Mouse (Mus musculus): ENCODE measurements around the gene Suz12. TPM values are rescaled to one million over a fixed set of nuclear protein-coding genes. Genes with fewer than 3 reads are reported as not detected.

Gene Suz12
- 33.0 and 34.3 TPM in 2 replicates for polyA plus RNA-seq (2016; fragmentation: Nextera tagmentation; extraction: Ambion mirVana)

DNA sequence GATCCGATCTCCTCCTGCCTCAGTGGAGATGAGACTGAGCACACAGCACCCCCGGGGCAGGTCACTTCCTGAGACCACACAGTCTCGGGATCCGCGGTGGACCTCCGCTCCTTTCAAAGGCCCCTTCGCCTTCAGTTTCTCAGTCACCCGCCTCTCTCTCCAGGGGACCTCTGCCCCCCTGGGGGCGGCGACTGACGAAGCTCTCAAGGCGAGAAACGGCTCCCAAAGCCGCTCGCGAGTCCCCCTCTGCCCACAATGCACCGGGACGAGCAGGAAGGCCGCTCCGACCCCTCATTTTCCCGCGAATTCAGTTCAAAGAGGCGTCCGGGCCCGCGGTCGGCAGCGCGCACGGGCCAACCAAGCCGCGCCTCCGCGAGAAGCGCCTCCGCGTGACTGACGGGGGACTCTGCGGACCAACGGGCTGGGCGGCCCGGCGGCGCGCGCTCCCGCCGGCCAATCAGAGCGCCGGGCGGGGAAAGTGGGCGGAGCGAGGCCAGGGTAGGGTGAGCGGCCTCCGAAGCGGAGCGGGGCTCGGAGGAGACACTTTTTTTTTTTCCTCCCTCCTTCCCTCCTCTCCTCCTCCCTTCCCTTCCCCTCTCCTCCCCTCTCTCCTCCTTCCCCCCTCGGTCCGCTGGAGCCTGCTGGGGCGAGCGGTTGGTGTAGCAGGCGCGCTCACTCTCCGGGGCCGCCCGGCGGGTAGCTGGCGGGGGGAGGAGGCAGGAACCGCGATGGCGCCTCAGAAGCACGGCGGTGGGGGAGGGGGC, at the start of gene Suz12:
Gene Suz12, plus strand, starts transcription at position 515 of the 764 bp plus-strand sequence.
- H3K4me1 ChIP-seq = peaks cover 3% of the 10 kb centered on the region; the same call in 1 of the 2 replicates
- WGBS = 0% methylated on average over 53 of the region's 74 CpGs
- peak within 1 kb of the TSS; percentile 82 for H3K4me3 ChIP-seq
- no peaks in the 10 kb centered on the region for H3K27me3 ChIP-seq
- H3K36me3 ChIP-seq = peaks cover 13% of the 10 kb centered on the region
- peak within 1 kb of the TSS; percentile 67 for H3K4me2 ChIP-seq (replicated peaks)
- peak; percentile 96 for ATAC-seq (ENCODE audit: low FRiP score, low read depth)
- H3K27ac ChIP-seq (replicated peaks) = peak within 1 kb of the TSS; percentile 99
- H3K9ac ChIP-seq (replicated peaks) = peak within 1 kb of the TSS; percentile 93
- H3K9me3 ChIP-seq = no peaks in the 10 kb centered on the region

DNA sequence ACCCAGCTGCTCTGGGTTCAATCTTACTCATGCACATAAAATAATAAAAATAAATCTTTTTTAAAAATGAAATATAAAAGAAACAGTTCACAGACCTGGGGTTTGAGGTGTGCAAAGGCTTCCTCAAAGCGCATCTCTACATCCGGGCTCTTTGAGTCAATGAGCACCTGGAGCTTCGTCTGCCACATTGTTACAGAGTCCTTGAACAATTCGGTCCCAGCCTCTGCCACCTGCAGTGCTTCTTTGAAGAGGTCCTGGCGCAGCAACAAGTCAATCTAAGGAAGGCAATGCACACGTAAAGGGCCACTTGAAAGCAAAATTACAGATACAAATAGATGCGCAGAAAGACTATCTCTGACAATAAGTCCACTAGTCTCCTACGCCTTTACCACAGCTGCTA, 49.8 kb upstream of the Suz12 start:
- H3K36me3 ChIP-seq = peaks cover 88% of the 10 kb centered on the region
- no peak overlapping the region for H3K9ac ChIP-seq (replicated peaks)
- H3K4me2 ChIP-seq (replicated peaks) = no peak overlapping the region
- no peak for ATAC-seq (ENCODE audit: low FRiP score, low read depth)
- no peaks in the 10 kb centered on the region for H3K27me3 ChIP-seq
- no peaks in the 10 kb centered on the region for H3K9me3 ChIP-seq
- H3K27ac ChIP-seq (replicated peaks) = no peak overlapping the region
- 89% methylated on average over 8 of the region's 8 CpGs for WGBS
- H3K4me1 ChIP-seq = no peaks in the 10 kb centered on the region
- no peak overlapping the region for H3K4me3 ChIP-seq

DNA sequence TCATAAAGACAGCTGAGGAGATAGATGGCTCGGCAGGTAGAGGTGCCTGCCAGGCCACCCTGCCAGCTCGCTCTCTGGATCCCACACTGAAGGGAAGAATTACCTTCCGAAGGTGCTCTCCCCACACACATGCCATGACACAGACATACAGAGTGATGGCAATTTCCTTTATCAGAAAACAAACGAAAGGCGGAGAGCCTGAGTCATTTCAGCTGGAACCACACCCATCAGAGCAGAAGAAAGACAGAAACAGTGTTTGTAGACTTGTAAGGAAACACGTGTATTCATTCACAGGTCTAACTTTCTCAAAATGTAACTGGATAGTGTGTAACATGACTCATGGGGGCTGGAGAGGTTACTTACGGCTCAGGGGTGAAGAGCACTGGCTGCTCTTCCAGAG, 49.3 kb upstream of the Suz12 start:
- Histone ChIP-seq H3K27me3 (no peaks in the 10 kb centered on the region), H3K4me3 (no peak overlapping the region), H3K36me3 (peaks cover 90% of the 10 kb centered on the region), H3K9me3 (no peaks in the 10 kb centered on the region), H3K27ac (replicated peaks) (no peak overlapping the region), H3K4me2 (replicated peaks) (no peak overlapping the region), H3K9ac (replicated peaks) (no peak overlapping the region), H3K4me1 (no peaks in the 10 kb centered on the region)
- 92% methylated on average over 7 of the region's 7 CpGs for WGBS
- ATAC-seq (ENCODE audit: low FRiP score, low read depth) = no peak

DNA sequence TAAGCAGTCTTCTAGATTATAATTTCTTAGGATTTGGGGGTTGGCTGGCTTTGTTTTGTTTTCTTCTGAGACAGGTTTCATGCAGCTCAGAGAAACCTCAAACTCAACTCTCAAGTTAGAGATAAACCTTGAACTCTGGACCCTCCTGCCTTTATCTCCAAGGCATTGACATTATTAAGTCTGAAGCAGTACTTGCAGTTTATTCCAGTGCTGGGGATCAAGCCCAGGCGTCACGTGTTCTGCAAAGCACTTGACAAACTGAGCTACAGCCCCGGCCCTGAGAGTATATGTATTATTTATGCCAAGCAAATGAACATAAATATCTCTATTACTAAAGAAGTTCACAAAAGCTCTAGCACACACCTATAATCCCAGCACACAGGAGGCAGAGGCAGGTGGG, 45.6 kb upstream of the Suz12 start:
- Histone ChIP-seq H3K9me3 (no peaks in the 10 kb centered on the region), H3K27ac (replicated peaks) (no peak overlapping the region), H3K27me3 (no peaks in the 10 kb centered on the region), H3K4me3 (no peak overlapping the region), H3K4me1 (no peaks in the 10 kb centered on the region), H3K36me3 (peaks cover 90% of the 10 kb centered on the region), H3K9ac (replicated peaks) (no peak overlapping the region), H3K4me2 (replicated peaks) (no peak overlapping the region)
- WGBS = 97% methylated on average over 3 of the region's 3 CpGs
- no peak for ATAC-seq (ENCODE audit: low FRiP score, low read depth)

DNA sequence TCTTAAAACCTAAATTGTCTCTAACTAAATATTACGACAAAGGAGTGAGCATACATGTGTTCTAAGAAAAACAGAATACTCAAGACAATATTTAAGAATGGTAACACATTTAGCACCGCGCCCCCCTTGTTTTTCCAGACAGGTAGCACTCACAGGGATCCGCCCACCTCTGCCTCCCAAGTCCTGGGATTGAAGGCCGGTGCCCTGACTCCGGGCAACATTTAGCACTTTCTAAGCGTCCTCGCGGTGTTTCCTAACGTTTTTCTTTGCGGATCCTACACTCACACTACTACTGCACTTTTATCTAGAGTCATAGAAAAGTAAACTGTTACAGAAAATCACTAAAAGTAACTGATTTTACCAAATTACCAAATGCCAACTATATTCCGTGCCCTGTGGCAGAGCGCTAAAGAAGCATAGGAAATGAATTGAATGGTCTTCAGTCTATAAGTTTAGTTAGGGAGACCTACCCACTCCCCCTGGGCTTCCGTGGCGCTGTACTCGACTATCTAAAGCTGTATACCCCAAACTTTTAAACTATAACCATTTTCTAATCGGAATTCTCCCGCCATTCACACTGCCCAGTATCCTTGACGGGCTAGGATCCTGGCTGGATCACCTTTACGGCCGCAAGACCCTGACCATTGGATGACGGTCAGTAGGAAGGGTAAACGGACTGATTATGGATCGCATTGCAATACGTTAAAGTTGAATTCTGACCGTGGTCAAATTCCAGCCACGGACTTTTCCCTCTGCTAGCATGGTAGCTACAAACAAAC, 31.4 kb upstream of the Suz12 start:
- peaks cover 9% of the 10 kb centered on the region for H3K4me1 ChIP-seq
- H3K4me3 ChIP-seq = peak overlapping the region; percentile 72
- H3K36me3 ChIP-seq = peaks cover 33% of the 10 kb centered on the region
- 0 out of 2 replicates have a peak, but pooled peaks have one; percentile 16 for ATAC-seq (ENCODE audit: low FRiP score, low read depth)
- no peaks in the 10 kb centered on the region for H3K9me3 ChIP-seq
- H3K27ac ChIP-seq (replicated peaks) = peak overlapping the region; percentile 58
- peak overlapping the region; percentile 79 for H3K4me2 ChIP-seq (replicated peaks)
- H3K9ac ChIP-seq (replicated peaks) = peak overlapping the region; percentile 62
- WGBS = 7% methylated on average over 27 of the region's 27 CpGs
- peaks cover 3% of the 10 kb centered on the region; the same call in 1 of the 2 replicates for H3K27me3 ChIP-seq

DNA sequence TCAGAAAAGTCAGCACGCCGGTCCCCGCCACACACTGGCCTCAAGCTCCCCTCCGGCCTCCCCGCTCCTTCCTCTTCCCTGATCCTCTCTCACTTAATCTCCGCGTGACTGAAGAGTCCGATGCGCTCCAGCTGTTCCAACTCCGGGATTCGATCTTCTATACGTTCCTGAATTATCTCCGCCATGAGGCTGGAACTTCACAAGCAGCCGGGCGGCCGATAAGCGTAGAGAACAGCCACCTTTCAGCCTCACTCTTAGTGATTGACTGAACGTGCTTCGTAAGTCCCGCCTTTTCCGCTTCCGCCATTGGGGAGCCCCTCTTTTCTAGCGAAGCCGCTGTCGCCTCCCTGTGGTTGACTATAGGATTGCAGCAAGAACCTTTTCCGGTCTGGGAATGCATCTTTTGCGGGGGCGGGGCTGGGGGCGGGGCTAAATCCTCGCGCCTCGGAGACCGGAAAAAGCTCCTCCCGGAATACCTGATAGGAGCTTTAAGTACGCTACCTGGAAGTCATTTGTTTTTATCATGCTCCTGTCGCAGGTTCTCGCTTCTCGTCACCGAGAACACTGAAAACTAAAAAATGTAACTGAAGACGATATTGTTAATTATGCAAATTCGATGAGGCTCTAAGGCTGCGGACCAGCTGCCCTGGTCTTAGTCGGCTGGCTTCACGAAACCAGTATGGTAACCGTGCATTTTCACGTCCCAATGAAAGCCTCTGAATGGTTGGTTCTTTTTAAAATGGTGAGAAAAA, 30.6 kb upstream of the Suz12 start, which contains the start of gene Utp6:
Gene Utp6, minus strand, starts transcription at position 266 of the 752 bp plus-strand sequence.
- under 1% methylated on average over 46 of the region's 46 CpGs for WGBS
- ATAC-seq (ENCODE audit: low FRiP score, low read depth) = peak; percentile 89
- Histone ChIP-seq H3K9ac (replicated peaks) (peak within 1 kb of the TSS; percentile 62), H3K4me3 (peak within 1 kb of the TSS; percentile 72), H3K9me3 (no peaks in the 10 kb centered on the region), H3K4me2 (replicated peaks) (peak within 1 kb of the TSS; percentile 79), H3K4me1 (peaks cover 9% of the 10 kb centered on the region), H3K27ac (replicated peaks) (peak within 1 kb of the TSS; percentile 58), H3K27me3 (peaks cover 3% of the 10 kb centered on the region; the same call in 1 of the 2 replicates), H3K36me3 (peaks cover 26% of the 10 kb centered on the region)

DNA sequence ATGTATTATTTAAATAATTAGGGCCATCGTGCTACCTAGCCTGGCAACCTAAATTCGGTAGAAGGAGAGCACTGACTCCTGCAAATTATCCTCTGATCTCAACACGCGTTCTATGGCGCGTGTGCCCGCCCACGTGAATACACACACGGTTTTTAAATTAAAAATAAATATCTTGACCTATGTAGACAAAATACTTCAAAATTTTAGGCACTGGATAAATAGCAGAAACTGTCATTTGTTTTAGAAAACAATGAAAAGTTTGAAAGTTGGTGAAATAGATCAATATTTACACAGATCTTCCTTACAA, 30.1 kb upstream of the Suz12 start:
- Histone ChIP-seq H3K27me3 (peaks cover 3% of the 10 kb centered on the region; the same call in 1 of the 2 replicates), H3K4me3 (peak overlapping the region; percentile 72), H3K36me3 (peaks cover 20% of the 10 kb centered on the region), H3K9me3 (no peaks in the 10 kb centered on the region), H3K27ac (replicated peaks) (no peak overlapping the region), H3K9ac (replicated peaks) (peak overlapping the region; percentile 44; the same call in 1 of the 2 replicates), H3K4me2 (replicated peaks) (peak overlapping the region; percentile 60), H3K4me1 (peaks cover 9% of the 10 kb centered on the region)
- ATAC-seq (ENCODE audit: low FRiP score, low read depth) = no peak
- WGBS = 7% methylated on average over 9 of the region's 9 CpGs

DNA sequence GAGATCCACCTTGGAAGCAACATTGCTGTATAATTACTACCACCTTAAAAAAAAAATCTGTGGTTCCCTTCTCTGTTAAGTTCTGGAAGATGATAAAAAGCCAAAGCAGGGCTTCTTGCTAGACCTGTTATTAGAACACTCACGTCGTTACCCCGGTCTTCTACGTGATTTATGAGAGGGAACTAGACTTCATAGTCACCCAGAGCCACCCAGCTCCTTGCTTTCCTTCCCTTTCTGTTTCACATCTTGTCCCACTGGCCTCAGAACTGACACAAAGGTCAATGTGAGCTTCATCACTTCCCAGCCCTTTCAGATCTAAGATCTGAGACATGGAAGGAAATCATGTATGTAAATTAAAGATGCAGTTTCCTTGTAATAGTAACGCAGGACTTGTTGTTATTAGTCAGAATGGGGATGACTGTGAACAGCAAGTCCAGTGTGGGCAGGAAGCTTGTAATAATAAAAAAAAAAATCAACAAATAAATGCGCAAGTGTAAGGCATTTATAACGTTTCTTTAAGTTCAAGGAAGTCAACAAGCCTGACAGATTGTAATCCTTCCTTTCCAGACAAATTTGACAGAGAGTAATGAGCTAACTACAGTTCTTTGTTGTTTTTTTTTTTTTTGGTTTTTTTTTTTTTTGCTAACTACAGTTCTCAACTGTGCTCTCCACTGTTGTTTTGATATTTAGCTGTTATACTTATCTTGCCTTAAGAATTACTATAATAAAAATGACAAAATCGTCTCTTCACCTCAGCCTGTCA, 29.5 kb upstream of the Suz12 start:
- Histone ChIP-seq H3K27me3 (peaks cover 3% of the 10 kb centered on the region; the same call in 1 of the 2 replicates), H3K4me1 (peaks cover 9% of the 10 kb centered on the region), H3K36me3 (peaks cover 15% of the 10 kb centered on the region), H3K9ac (replicated peaks) (no peak overlapping the region), H3K4me2 (replicated peaks) (no peak overlapping the region), H3K9me3 (no peaks in the 10 kb centered on the region), H3K27ac (replicated peaks) (no peak overlapping the region), H3K4me3 (0 out of 2 replicates have a peak overlapping the region, but pooled peaks have one; percentile 72)
- WGBS = 78% methylated on average over 8 of the region's 8 CpGs
- ATAC-seq (ENCODE audit: low FRiP score, low read depth) = no peak

DNA sequence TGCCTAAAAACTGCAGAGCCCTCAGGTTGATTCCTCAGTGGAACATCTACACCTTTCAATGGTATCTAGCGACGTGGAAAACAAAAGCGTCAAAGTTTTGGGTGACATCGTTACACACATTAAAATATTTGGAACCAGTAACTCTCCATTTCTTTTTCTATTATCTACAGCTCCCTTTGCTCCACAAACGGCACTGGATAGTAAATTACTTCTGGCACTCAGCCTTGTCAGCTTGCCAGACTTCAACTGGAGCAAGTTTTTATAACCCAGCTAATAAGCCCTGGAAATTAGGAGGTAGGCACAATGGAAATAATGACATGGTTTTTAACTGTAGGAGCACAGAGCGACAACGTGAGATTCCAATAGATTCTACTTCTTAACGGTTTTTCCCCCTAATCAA, 27.0 kb upstream of the Suz12 start:
- Histone ChIP-seq H3K36me3 (no peaks in the 10 kb centered on the region), H3K4me2 (replicated peaks) (no peak overlapping the region), H3K4me3 (no peak overlapping the region), H3K4me1 (peaks cover 8% of the 10 kb centered on the region), H3K9ac (replicated peaks) (no peak overlapping the region), H3K9me3 (no peaks in the 10 kb centered on the region), H3K27ac (replicated peaks) (no peak overlapping the region), H3K27me3 (peaks cover 3% of the 10 kb centered on the region; the same call in 1 of the 2 replicates)
- no peak for ATAC-seq (ENCODE audit: low FRiP score, low read depth)
- 81% methylated on average over 8 of the region's 8 CpGs for WGBS

DNA sequence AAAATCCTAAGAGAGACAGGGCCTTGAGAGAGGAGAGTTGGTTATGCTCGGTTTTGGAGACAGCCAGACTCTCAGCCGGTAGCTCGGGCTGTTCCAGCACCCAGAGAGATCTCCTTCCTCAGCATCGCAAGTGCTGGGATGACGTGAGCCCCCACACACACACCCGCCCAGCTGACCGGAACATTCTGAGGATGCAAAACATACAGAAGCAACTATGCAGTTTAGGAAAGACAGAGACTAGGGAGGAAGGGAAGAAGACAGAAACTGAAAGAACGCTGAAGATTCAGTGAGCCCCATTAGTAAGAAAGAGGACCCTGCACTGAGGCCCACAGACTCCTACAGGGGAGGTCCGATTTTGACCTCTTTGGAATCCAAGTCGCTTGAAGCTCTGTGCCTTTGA, 25.2 kb upstream of the Suz12 start:
- no peaks in the 10 kb centered on the region; the same call in 1 of the 2 replicates for H3K4me1 ChIP-seq
- no peaks in the 10 kb centered on the region for H3K9me3 ChIP-seq
- no peak for ATAC-seq (ENCODE audit: low FRiP score, low read depth)
- no peak overlapping the region for H3K27ac ChIP-seq (replicated peaks)
- no peak overlapping the region for H3K4me3 ChIP-seq
- H3K36me3 ChIP-seq = no peaks in the 10 kb centered on the region
- WGBS = 82% methylated on average over 10 of the region's 10 CpGs
- peaks cover 4% of the 10 kb centered on the region for H3K27me3 ChIP-seq
- no peak overlapping the region for H3K4me2 ChIP-seq (replicated peaks)
- H3K9ac ChIP-seq (replicated peaks) = no peak overlapping the region

DNA sequence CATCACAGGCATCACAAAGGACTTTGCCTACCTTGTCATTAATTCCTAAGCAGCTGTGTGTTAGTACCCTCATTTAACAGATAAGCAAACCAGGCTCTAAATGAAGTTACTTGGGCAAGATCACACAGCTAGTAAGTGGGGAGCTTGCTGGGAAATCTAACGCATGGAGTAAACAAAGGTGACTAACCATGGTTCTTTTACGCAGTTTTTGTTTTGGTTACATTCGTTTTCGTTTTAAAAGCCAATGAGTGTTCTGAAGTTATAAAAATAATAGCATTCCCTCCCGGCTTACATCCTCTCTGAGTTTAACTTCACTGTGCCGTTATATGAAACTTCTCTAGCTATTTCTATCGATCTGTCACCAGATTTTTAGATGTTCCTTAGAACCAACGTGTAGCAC, 19.8 kb upstream of the Suz12 start:
- Histone ChIP-seq H3K4me1 (peaks cover 13% of the 10 kb centered on the region; the same call in 1 of the 2 replicates), H3K9me3 (no peaks in the 10 kb centered on the region), H3K4me2 (replicated peaks) (peak overlapping the region; percentile 81), H3K9ac (replicated peaks) (no peak overlapping the region), H3K36me3 (no peaks in the 10 kb centered on the region), H3K4me3 (peak overlapping the region; percentile 49), H3K27me3 (peaks cover 28% of the 10 kb centered on the region), H3K27ac (replicated peaks) (no peak overlapping the region)
- 18% methylated on average over 8 of the region's 8 CpGs for WGBS
- ATAC-seq (ENCODE audit: low FRiP score, low read depth) = no peak

Data from midbrain, embryonic 12.5 days (tissue).